Mouse (Mus musculus) brain, embryonic 14.5 days (tissue): ENCODE data around the gene Robo4. TPM values are rescaled to one million over a fixed set of nuclear protein-coding genes. Genes with fewer than 3 reads are reported as not detected.

Experiments used
- DNase-seq: peaks from one replicate; pipeline ENCODE4 v3.0.0-alpha.2; 2011; ENCODE audit warnings: low read depth
- CTCF ChIP-seq: fragments of 200-500 bp; IDR thresholded peaks from 2 replicates; pipeline ENCODE4 v1.5.1; 2012; ENCODE audit warnings: inconsistent platforms, mild to moderate bottlenecking, moderate library complexity, borderline replicate concordance; ENCODE audit not compliant: insufficient read depth, insufficient read length; ENCODE audit errors: extremely low read depth
- POLR2A ChIP-seq: fragments of 200-500 bp; IDR thresholded peaks from 2 replicates; pipeline ENCODE4 v1.6.1; 2012; ENCODE audit warnings: mild to moderate bottlenecking, inconsistent platforms, borderline replicate concordance; ENCODE audit not compliant: poor library complexity, insufficient read depth, insufficient read length, severe bottlenecking; ENCODE audit errors: extremely low read depth
- polyA plus RNA-seq: library from polyadenylated mRNA; depleted of rRNA; stranded (reverse); fragments of >200 nt; gene quantifications from 2 replicates; pipeline ENCODE4 v1.2.3, GENCODE M21; 2012

Robo4 gene
- polyA plus RNA-seq, 1 experiment = 7.2 TPM

GRCm38 (mm10) chr9:37403011-37403410, 1.3 kb downstream of the Robo4 start:
- TF ChIP-seq POLR2A = no peak
- no peak for TF ChIP-seq CTCF
- no peak for DNase-seq

DNA sequence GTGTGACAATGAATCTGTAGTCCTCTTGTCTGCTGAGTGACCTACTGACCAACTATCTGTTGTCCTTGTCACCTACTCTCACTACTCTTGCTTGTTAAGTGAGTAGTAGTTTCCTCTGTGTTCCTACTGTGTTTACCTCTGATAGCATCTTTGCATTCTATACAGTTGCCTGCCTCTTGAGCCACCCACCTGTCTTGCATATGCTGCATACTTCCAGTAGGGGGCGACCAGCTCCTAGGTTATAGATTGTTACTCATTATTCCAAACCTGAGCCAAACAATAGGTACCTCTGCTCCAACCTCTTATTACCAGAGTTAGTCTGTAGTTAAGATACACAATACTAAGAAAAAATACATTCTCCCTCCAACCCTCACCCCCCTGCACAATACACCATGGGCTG, 4.7 kb downstream of the Robo4 start:
- peak; percentile 60 for DNase-seq
- peak; percentile 69; the same call in 1 of the 2 replicates for TF ChIP-seq CTCF
- no peak for TF ChIP-seq POLR2A

- peak; percentile 60 for TF ChIP-seq CTCF
- no peak for TF ChIP-seq POLR2A
- peak; percentile 57 for DNase-seq
Observed at GRCm38 (mm10) chr9:37407850-37408502, 6.3 kb downstream of the Robo4 start.

GRCm38 (mm10) chr9:37409698-37410445, 8.2 kb downstream of the Robo4 start:
- TF ChIP-seq CTCF (no peak), POLR2A (no peak)
- DNase-seq = no peak

DNA sequence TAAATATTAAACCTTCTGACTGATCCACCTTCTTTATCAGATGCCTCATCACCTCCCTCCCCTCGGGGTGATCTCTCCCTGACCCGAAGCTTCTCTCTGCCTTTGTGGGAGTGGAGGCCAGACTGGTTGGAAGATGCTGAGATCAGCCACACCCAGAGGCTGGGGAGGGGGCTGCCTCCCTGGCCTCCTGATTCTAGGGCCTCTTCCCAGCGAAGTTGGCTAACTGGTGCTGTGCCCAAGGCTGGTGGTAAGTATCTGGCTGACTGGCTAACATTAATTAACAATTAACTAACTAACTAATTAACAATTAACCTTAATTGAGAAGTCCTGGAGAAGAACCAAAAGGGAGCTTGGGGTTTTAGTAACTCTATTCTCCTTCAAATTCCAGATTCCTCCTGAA, 11.3 kb downstream of the Robo4 start:
- TF ChIP-seq POLR2A (no peak), CTCF (no peak)
- DNase-seq = no peak

- TF ChIP-seq POLR2A = no peak
- TF ChIP-seq CTCF = no peak
Observed at GRCm38 (mm10) chr9:37414666-37415065, 13.0 kb downstream of the Robo4 start.

GRCm38 (mm10) chr9:37418791-37419190, 17.1 kb downstream of the Robo4 start:
- no peak for DNase-seq
- no peak for TF ChIP-seq CTCF
- no peak for TF ChIP-seq POLR2A

More at GRCm38 (mm10) chr9:37414666-37415065, 13.0 kb downstream of the Robo4 start:
- no peak for DNase-seq

GRCm38 (mm10) chr9:37420676-37421075, 19.0 kb downstream of the Robo4 start:
- TF ChIP-seq CTCF = peak; percentile 66
- TF ChIP-seq POLR2A = no peak
- peak; percentile 93 for DNase-seq

GRCm38 (mm10) chr9:37421239-37421638, 19.5 kb downstream of the Robo4 start:
- DNase-seq = peak; percentile 42
- TF ChIP-seq CTCF (no peak), POLR2A (no peak)

DNA sequence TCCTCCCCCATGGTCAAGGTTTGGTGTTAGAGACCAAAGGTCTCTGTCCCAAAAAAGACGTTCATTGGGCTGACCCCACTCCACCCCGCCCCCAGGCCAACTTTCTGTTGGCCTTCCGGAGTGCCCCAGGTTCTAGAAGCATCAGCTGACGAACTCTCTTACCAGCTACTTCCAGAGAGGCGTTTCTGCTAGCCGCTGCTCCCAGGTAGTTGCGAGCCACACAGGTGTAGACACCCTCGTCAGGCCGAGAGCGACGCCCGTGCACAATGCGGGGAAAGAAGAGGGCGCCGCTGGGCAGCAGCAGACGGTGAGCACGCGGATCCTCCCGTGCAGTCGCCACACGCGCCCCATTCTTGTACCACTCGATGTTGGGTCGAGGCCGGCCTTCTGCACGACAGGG, 27.6 kb downstream of the Robo4 start:
- TF ChIP-seq CTCF (no peak), POLR2A (no peak)
- no peak for DNase-seq

GRCm38 (mm10) chr9:37430582-37430981, 28.9 kb downstream of the Robo4 start:
- TF ChIP-seq CTCF (peak; percentile 95), POLR2A (no peak)

DNA sequence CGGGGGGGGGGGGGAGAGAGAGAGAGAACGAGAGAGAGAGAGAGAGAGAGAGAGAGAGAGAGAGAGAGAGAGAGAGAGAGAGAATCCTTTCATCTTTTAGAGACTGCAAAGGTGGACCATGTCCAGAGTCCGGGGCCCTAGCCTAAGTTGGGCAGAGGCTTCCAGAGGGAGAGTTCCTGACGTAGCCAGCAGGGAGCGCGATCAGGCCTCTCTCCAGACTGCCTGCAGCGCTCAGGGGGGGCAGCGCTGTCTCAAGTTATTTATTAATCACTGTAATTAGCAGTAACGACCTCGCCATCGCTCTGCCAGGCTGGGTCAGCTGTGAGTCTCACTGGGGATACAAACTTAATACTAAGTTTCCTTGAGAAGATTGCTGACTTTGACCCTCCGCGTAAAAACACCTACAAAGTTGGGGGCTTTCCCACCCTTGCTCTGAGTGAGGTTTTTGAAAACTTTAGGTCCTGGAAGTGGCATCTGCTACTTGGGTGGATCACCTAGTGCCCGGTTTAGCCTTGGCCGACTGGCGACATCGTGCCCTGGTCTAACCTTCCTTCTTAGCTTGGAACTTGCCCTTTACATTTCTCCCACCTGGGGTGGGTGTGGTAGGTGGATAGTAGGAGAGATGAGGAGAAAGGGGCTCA, 30.4 kb downstream of the Robo4 start:
- TF ChIP-seq CTCF (peak; percentile 63), POLR2A (no peak)
- peak; percentile 73 for DNase-seq

More at GRCm38 (mm10) chr9:37430582-37430981, 28.9 kb downstream of the Robo4 start:
- DNase-seq = peak; percentile 96
